Mouse (Mus musculus): ENCODE measurements around the gene Dis3l2.
A peak's percentile ranks its signal among the peaks of the same experiment; 100 is the strongest.

Dis3l2 gene

DNA sequence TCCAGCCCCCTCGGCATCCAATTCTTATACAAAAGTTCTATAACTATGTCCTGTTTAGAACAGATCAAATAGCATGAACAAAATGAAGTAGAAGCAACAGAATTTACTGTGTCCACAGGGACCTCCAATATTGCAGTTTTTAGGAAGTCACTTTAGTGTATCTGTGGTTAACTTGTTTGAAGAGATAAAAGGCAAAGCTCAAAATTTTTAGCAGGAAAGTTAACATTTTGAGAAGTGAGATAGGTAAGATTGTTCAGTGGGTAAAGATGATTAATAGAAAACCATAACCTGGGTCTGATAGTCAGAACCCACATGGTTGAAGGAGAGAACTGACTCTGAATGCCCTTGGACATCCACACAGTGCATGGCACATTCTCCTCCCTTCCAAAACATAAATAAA is 32.8 kb downstream of the Dis3l2 start:
- no peak for DNase-seq

- DNase-seq = no peak
Measured at GRCm38 (mm10) chr1:86742896-86743295, 39.3 kb downstream of the Dis3l2 start.

DNA sequence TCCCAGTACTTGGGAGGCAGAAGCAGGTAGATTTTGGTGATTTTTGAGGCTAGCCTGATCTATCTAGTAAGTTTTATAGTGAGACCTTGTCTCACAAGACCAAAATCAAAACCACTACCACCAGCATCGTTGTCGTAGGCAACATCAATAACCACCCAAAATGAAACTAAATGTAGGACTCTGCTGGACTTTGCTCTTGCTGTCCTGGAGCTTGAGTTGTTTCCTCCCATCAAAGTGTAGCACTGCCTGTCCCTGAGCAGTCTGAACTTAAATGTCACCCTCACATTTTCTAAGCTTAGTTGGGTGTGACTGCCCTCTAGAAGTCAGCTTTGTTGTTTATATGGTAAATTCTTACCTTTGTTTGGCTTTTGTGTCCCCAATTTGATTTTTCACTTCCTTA is 43.4 kb downstream of the Dis3l2 start:
- no peak for DNase-seq

DNA sequence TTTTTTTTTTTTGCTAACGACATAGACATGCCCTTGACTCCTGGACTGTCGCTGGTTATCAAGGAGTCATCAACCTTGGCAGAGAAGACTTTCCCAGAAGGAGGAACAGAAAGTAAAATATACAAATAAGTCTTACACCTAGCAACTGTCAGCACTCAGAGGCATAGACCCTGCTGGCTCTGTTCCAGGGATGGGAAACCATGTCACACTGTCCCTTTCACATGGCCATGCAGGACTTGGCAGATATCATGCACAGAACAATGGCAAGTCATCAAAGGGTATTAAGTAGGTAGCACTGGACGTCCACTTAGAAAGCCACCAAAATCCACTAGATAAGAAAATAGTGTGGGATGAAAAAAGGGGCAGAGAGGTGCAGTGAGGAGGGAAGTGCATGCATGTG is 46.5 kb downstream of the Dis3l2 start:
- DNase-seq = no peak

- DNase-seq = no peak
Measured at GRCm38 (mm10) chr1:86753416-86753815, 49.8 kb downstream of the Dis3l2 start.

DNA sequence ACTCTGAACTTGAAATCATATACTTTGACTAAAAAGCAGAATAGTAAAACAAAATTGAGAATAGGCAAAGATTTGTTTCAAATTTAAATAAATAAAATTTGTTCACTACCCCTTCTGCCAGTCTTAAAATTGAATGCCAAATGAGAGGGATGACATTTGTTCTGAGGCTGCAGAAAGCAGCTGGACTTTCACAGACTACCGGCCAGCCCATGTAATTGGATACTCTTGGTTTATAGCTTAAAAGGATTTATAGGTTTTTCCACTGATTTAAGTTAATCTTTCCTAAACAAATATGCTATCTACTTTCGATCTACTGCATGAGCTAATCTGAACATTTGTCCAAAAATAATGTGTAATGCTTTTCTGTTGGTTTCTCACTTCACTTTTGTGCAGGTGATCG is 50.7 kb downstream of the Dis3l2 start:
- DNase-seq = no peak

- DNase-seq = no peak
Measured at GRCm38 (mm10) chr1:86758091-86758490, 54.5 kb downstream of the Dis3l2 start.

GRCm38 (mm10) chr1:86762161-86762560 is 58.6 kb downstream of the Dis3l2 start:
- no peak for DNase-seq

DNA sequence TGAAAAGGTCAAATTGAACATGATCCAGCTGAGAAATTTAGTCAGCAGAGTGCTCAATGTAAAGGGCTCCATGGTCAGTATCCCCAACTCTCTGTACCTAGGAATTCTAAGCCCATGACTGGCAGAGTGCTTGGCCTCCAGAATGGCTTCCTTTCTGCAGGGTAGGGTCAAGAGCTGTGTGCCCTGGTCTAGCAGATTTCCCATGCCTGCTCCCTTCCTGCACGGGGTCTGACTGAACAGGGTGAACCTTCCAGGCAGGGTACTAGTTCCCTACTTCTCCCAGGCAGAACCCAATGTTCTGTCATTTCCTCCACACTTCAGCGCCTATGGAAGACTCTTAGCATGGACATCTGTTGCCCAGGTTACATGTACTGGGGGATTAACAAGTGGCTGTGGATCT is 97.6 kb downstream of the Dis3l2 start:
- no peak for DNase-seq

GRCm38 (mm10) chr1:86811756-86812155 is 108.1 kb downstream of the Dis3l2 start:
- no peak for DNase-seq

DNA sequence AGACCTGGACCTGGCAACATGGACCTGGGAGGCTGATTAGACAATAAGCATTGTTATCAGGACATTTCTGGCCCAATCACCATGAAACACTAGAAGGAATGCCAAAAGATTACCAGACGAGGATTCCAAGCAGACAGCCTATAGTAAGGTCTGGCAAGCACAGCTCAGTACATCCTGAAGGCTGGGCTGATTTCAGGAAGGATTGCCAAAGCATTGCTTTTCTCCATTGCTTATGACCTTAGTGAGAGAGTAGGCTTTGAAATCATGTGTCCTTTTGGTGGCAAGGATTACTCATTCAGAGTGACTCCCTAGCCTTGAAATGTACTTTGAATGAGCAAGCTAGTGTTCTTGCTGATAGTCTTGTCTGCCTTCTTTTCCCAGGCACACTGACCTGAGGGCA is 118.7 kb downstream of the Dis3l2 start:
- DNase-seq = no peak

GRCm38 (mm10) chr1:86834351-86834987 is 130.9 kb downstream of the Dis3l2 start:
- no peak for DNase-seq

DNA sequence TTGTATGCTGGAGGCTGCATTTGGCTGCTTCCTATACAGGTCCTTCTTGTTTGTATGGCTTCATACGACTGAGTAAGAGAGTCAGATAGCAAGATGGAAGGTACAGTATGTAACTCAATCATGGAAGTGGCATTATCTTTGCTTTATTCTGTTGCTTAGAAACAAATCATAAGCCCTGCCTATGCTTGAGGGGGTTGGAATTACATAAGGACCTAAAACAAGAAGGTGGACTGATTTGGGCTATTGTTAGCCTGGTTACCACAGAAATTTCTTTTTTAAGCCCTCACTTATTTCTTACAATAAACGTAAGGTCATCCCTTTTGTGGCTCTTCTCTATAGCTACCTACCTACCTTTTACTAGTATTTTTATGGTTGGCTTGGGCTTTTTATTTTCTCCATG is 131.4 kb downstream of the Dis3l2 start:
- DNase-seq = no peak

- DNase-seq = no peak
Measured at GRCm38 (mm10) chr1:86850754-86851153, 147.1 kb downstream of the Dis3l2 start.

- peak; percentile 28 for DNase-seq
Measured at GRCm38 (mm10) chr1:86858876-86859275, 155.3 kb downstream of the Dis3l2 start.

GRCm38 (mm10) chr1:86859371-86859770 is 155.8 kb downstream of the Dis3l2 start:
- DNase-seq = no peak

GRCm38 (mm10) chr1:86873745-86874144 is 170.1 kb downstream of the Dis3l2 start:
- DNase-seq = no peak

- DNase-seq = no peak
Measured at GRCm38 (mm10) chr1:86878743-86879142, 175.1 kb downstream of the Dis3l2 start.

- no peak for DNase-seq
Measured at GRCm38 (mm10) chr1:86879547-86879946, 175.9 kb downstream of the Dis3l2 start.

- DNase-seq = no peak
Measured at GRCm38 (mm10) chr1:86887060-86887459, 183.5 kb downstream of the Dis3l2 start.

- DNase-seq = no peak
Measured at GRCm38 (mm10) chr1:86912481-86912880, 208.9 kb downstream of the Dis3l2 start.

- DNase-seq = no peak
Measured at GRCm38 (mm10) chr1:86913896-86914295, 210.3 kb downstream of the Dis3l2 start.

DNA sequence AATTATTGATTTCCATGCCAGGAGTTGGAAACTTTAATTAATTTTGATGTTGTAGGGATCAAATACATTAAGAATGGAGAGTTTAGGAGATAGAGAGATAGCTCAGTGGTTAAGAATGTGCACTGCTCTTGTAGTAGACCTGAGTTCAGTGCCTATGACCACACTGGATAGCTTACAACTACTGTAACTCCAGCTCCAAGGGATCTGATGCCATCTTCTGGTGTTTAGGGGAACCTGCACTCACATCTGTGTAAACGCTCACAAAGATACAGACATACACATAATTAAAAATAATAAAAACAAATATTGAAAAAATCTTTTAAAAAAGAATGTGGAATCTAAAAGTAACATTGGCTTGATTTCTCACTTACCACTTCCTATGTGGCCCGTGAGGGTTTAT is 211.1 kb downstream of the Dis3l2 start:
- DNase-seq = no peak

GRCm38 (mm10) chr1:86916355-86916984 is 212.9 kb downstream of the Dis3l2 start:
- no peak for DNase-seq

DNA sequence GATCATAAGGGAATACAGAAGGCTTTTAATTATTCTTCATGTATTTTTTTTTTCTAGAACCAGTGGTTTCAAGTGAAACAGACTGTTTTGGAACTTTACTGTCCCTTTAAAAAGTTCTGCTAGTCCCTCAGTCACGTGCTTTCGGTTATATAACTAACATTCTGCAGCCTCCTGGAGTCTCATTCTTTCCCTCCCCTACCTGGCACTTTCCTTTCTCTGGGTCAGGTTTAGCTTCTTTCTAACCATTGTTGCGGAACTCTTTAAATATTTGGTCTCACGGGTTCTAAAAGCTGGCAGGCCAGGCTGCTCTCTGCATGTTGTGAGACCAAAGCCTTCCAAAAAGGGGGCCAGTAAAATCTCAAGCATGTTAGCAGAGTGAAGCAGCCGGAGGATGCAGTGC is 222.2 kb downstream of the Dis3l2 start:
- no peak for DNase-seq

All from lung, postnatal 14 days (tissue).